Mouse (Mus musculus) bone marrow macrophage, adult 2 months (primary cell): Measurements from ENCODE around the gene Rpl9.

ENCODE experiments used
- CTCF ChIP-seq: IDR thresholded peaks from 2 replicates; pipeline ENCODE4 v1.5.1; 2012; ENCODE audit warnings: low read depth, mild to moderate bottlenecking, low read length, moderate library complexity
- POLR2A ChIP-seq: IDR thresholded peaks from 2 replicates; pipeline ENCODE4 v1.6.1; 2012; ENCODE audit warnings: mild to moderate bottlenecking, low read depth, low read length, borderline replicate concordance

DNA sequence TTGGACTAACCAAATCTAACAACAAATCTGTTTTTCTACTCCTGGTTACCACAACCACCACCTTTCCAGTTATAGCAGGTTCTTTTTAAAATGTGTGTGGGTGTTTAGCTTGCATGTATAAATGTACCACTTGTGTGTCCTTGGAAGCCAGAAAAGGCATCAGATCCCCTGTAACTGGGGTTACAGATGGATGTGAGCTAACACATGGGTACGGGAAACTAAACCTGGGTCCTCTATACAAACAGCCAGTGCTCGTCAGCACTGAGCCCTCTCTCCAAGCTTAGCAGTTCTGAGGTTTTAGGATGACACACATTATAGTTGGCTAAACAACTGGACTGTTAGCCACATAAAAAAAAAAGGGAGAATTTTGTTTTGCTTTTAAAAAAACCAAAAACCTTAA lies 5.5 kb downstream of the Rpl9 start:
- TF ChIP-seq POLR2A (no peak), CTCF (no peak)
